Mouse (Mus musculus) small intestine, adult 10 weeks (tissue): ENCODE measurements around the gene Abtb2. TPM values are rescaled to one million over a fixed set of nuclear protein-coding genes. Genes with fewer than 3 reads are reported as not detected.

Source experiments
- polyA plus RNA-seq: library from polyadenylated mRNA; stranded (reverse); fragments of 350-450 nt; fragmentation: Illumina TruSeq; extraction: RNeasy Lipid Tissue Mini Kit (QIAGEN cat#74804); gene quantifications from one replicate; pipeline ENCODE4 v1.2.3, GENCODE M21; 2014; ENCODE audit warnings: low replicate concordance

Abtb2 gene
- 0.26 TPM for polyA plus RNA-seq

GRCm38 (mm10) chr2:103565732-103566422 lies at the start of gene Abtb2:
Gene Abtb2 (plus strand): TSS chr2:103566310.

GRCm38 (mm10) chr2:103760906-103761716 lies 195.0 kb downstream of the Abtb2 start, which contains the start of gene Nat10:
Gene Nat10 (minus strand): TSS chr2:103761270.

Other genes starting within 250 kb of the Abtb2 start
- gene Elf5, start 154.6 kb upstream of the Abtb2 start, polyA plus RNA-seq: not detected
- 812 TPM for gene Cat, start 81.2 kb upstream of the Abtb2 start, polyA plus RNA-seq
- 26.0 TPM for gene Nat10, start 195.0 kb downstream of the Abtb2 start, polyA plus RNA-seq
- gene Caprin1, start 231.3 kb downstream of the Abtb2 start, polyA plus RNA-seq: 499 TPM